Mouse (Mus musculus) thymus, adult 2 months (tissue): ENCODE data around the gene Chd8. TPM values are rescaled to one million over a fixed set of nuclear protein-coding genes. Genes with fewer than 3 reads are reported as not detected.

Source experiments
- DNase-seq: peaks from one replicate; pipeline ENCODE4 v3.0.0; 2021
- H3K27ac ChIP-seq: fragments of 200-500 bp; 2 replicates; pipeline ENCODE4 v1.5.1; 2012; ENCODE audit warnings: low read length, control low read depth; ENCODE audit not compliant: control insufficient read depth, insufficient read depth
- H3K27me3 ChIP-seq: fragments of 200-500 bp; 2 replicates; pipeline ENCODE4 v1.6.1; 2012; ENCODE audit warnings: mild to moderate bottlenecking, low read length, moderate library complexity, mixed read lengths; ENCODE audit not compliant: control insufficient read depth, insufficient read depth
- H3K36me3 ChIP-seq: fragments of 200-500 bp; 2 replicates; pipeline ENCODE4 v1.6.1; 2012; ENCODE audit warnings: mild to moderate bottlenecking, low read length, moderate library complexity; ENCODE audit not compliant: control insufficient read depth, insufficient read depth
- H3K4me1 ChIP-seq: fragments of 200-500 bp; replicated peaks from 2 replicates; pipeline ENCODE4 v1.6.1; 2012; ENCODE audit warnings: low read length; ENCODE audit not compliant: control insufficient read depth, insufficient read depth
- H3K4me3 ChIP-seq: fragments of 200-500 bp; 2 replicates; pipeline ENCODE4 v1.5.1; 2012; ENCODE audit warnings: mild to moderate bottlenecking, low read length, control low read depth, moderate library complexity; ENCODE audit not compliant: control insufficient read depth, insufficient read depth
- CTCF ChIP-seq: fragments of 200-500 bp; IDR thresholded peaks from 2 replicates; pipeline ENCODE4 v1.5.1; 2012; ENCODE audit warnings: mild to moderate bottlenecking, control low read depth, low read length, moderate library complexity, borderline replicate concordance; ENCODE audit not compliant: control insufficient read depth, poor library complexity, insufficient read depth; ENCODE audit errors: extremely low read depth
- POLR2A ChIP-seq: fragments of 200-500 bp; IDR thresholded peaks from 2 replicates; pipeline ENCODE4 v1.6.1; 2012; ENCODE audit warnings: mild to moderate bottlenecking, low read length, control low read depth, moderate library complexity; ENCODE audit not compliant: control insufficient read depth, poor library complexity, insufficient read depth; ENCODE audit errors: extremely low read depth
- WGBS: fragments of 180-500 bp; shearing (Covaris S2); methylation state at CpG from one replicate; pipeline ENCODE4 v1.1.7; 2018; 5-methylcytosine and 5-hydroxymethylcytosine counted together
- polyA plus RNA-seq: library from polyadenylated mRNA; depleted of rRNA; stranded (reverse); fragments of >200 nt; gene quantifications from 2 replicates; pipeline ENCODE4 v1.2.3, GENCODE M21; 2012

The Chd8 gene
- polyA plus RNA-seq, 1 experiment = 66.6 TPM

DNA sequence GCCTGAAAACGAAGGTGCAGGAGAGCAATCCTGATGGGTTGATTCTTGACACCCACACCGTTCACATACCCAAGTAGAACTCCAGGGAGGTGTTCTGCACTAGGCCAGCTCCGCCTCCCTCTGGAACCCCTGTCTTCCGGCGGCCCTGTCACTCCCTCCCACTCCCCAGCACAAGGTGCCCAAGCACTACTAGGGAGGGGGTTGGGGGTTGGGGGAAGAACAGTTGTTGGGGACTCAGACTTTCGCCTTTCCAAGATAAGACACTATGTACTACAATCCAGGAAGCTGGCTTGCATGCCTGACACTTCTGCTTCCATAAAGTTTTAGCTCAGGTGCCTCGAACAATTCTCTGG is 12.9 kb downstream of the Chd8 start:
- no peaks in the 10 kb centered on the region for H3K27me3 ChIP-seq
- peak overlapping the region; percentile 16; the same call in 1 of the 2 replicates for H3K27ac ChIP-seq
- no peak for TF ChIP-seq CTCF
- TF ChIP-seq POLR2A = no peak
- no peaks in the 10 kb centered on the region for H3K36me3 ChIP-seq
- DNase-seq = no peak
- H3K4me3 ChIP-seq = peak overlapping the region; percentile 38
- peaks cover 6% of the 10 kb centered on the region for H3K4me1 ChIP-seq
- WGBS = 26% methylated on average over 7 of the region's 7 CpGs

DNA sequence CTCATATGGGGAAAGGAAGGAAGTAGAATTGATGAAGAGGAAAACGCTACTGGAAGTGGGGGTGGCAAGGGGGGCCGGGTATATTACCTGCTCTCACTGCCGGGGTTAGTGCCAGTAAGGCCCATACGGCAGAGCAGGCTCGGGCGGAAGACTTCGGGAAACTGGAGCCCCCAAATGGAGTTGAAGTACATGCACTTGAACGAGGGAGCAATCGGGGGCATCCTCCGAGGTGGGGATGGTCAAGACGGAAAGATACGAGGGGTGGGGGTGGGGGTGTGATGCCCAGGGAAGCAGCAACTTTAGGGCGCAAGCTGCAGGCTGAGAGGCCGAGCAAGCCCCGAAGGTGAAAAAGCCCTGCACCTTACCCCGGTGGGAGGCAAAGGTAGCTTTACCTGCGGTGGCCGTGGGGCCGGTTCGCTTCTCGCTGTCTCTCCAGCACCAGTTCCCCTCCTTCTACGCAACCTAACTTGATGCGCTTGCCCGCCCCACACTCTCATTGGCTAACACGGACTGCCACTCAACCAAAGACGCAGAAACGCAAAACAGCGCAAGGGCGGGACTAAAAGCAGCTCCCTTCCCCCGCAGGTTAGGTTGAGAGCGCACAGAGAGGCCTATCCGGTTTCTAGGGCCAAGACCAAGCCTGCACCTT is 13.4 kb downstream of the Chd8 start:
- WGBS = under 1% methylated on average over 32 of the region's 32 CpGs
- H3K36me3 ChIP-seq = no peaks in the 10 kb centered on the region
- no peaks in the 10 kb centered on the region for H3K27me3 ChIP-seq
- H3K27ac ChIP-seq = peak overlapping the region; percentile 25; the same call in 1 of the 2 replicates
- DNase-seq = peak; percentile 100
- peak; percentile 50 for TF ChIP-seq POLR2A
- TF ChIP-seq CTCF = no peak
- H3K4me1 ChIP-seq = peaks cover 6% of the 10 kb centered on the region
- peak overlapping the region; percentile 84 for H3K4me3 ChIP-seq

- DNase-seq = no peak
- Histone ChIP-seq H3K4me1 (no peaks in the 10 kb centered on the region), H3K27ac (no peak overlapping the region), H3K27me3 (no peaks in the 10 kb centered on the region), H3K36me3 (peaks cover 57% of the 10 kb centered on the region), H3K4me3 (no peak overlapping the region)
- 98% methylated on average over 1 of the region's 1 CpGs for WGBS
- TF ChIP-seq POLR2A = no peak
- no peak for TF ChIP-seq CTCF
These were observed 21.4 kb downstream of the Chd8 start for GRCm38 (mm10) chr14:52236216-52236615.

DNA sequence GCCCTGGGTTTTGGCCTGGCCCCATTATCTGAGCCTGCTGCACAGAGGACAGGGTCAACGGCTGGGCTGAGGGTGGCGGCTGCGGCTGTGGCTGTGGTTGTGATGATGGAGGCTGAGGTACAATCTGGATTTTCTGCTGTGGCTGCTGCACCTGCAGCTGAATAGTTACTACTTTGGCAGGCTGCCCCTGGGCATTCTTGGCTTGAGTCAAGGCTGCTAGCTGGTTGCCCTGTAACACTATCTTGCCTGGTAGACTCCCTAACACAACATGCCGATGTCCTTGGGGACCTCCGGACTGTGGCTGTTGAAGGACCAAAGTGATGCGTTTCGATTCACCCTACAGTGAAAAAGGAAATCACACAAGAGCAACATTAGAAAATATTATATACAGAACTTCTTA is 22.4 kb downstream of the Chd8 start:
- DNase-seq = no peak
- no peaks in the 10 kb centered on the region for H3K27me3 ChIP-seq
- no peaks in the 10 kb centered on the region for H3K4me1 ChIP-seq
- H3K4me3 ChIP-seq = no peak overlapping the region
- WGBS = 97% methylated on average over 7 of the region's 7 CpGs
- H3K27ac ChIP-seq = no peak overlapping the region
- TF ChIP-seq POLR2A (no peak), CTCF (no peak)
- H3K36me3 ChIP-seq = peaks cover 66% of the 10 kb centered on the region

DNA sequence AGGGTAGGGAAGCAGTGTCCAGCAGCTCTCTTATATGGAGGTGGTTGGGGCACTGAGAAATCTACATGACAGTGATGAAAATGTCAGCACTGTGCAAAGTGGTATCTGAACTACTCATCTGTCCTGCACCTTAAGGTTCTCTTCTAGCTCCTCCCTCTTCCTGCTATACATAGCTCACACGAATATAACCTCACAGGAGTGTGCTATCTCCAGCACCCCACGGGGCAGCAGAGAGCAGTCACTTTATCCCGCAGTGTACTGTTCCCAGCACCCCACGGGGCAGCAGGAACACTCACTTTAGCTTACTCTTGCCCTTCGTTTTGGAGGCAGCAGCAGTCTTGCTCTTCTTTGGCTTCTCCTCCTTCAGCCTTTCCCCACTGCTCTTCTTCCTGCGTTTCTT is 25.3 kb downstream of the Chd8 start:
- 89% methylated on average over 6 of the region's 6 CpGs for WGBS
- H3K4me3 ChIP-seq = no peak overlapping the region
- TF ChIP-seq CTCF (no peak), POLR2A (no peak)
- no peak overlapping the region for H3K27ac ChIP-seq
- no peaks in the 10 kb centered on the region for H3K27me3 ChIP-seq
- H3K36me3 ChIP-seq = peaks cover 87% of the 10 kb centered on the region
- DNase-seq = no peak
- H3K4me1 ChIP-seq = no peaks in the 10 kb centered on the region

DNA sequence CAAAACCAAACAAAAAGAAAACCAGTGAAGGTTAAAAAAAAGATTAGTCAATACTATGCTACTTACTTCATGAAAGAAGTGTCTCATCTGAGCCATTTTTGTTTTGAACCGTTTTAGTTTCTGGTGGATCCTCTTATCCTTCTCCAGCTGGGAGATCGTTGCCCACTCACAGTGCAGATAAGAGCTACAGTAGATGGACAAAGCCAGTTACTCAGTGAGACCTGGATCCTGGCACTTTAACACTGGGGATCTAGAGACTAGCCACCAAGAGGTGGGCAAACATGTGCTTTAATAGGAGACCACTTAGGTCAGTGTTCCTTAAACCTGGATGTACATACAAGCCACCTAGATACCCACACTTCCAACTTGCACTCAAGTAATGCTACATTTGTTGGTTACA is 31.6 kb downstream of the Chd8 start:
- H3K4me3 ChIP-seq = no peak overlapping the region
- H3K27ac ChIP-seq = no peak overlapping the region
- H3K4me1 ChIP-seq = no peaks in the 10 kb centered on the region
- TF ChIP-seq POLR2A (no peak), CTCF (no peak)
- DNase-seq = no peak
- H3K36me3 ChIP-seq = peaks cover 90% of the 10 kb centered on the region
- no peaks in the 10 kb centered on the region for H3K27me3 ChIP-seq
- 96% methylated on average over 2 of the region's 2 CpGs for WGBS

DNA sequence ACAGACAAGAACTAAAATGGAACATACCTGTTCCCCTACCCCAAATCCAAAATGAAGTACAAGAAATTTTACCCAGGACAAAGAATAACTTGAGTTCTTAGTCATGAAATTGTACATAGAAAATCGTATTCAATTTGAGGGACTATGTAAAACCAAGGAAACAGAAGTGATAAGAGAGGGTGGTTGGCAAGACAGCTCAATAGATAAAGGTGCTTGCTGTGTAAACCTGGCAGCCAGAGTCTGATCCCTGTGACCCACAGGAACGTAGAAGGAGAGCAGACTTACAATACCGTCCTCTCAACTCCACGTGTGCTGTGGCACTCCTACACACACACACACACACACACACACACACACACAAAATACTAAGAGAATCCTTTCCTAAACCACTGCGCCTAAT is 40.3 kb downstream of the Chd8 start:
- WGBS = 92% methylated on average over 5 of the region's 5 CpGs

More for the DNA sequence above, 40.3 kb downstream of the Chd8 start:
- no peaks in the 10 kb centered on the region for H3K27me3 ChIP-seq
- no peak overlapping the region for H3K4me3 ChIP-seq
- no peaks in the 10 kb centered on the region for H3K4me1 ChIP-seq
- no peak for TF ChIP-seq POLR2A
- no peak for TF ChIP-seq CTCF
- peaks cover 98% of the 10 kb centered on the region for H3K36me3 ChIP-seq
- DNase-seq = no peak
- H3K27ac ChIP-seq = no peak overlapping the region
